Mouse (Mus musculus) forebrain, embryonic 11.5 days (tissue): ENCODE measurements at regions not wholly inside any gene's neighbourhood (a gene's known extent, or its start where the extent isn't known, plus 50 kb on each side); places are given as distances from the start of the nearest gene placed in this dataset.

ENCODE experiments used
- ATAC-seq: fragments of 200-750 bp; cut with Nextera tagmentation; replicated peaks from 2 replicates; pipeline ENCODE4 v1.8.0; 2017; ENCODE audit warnings: moderate TSS enrichment; ENCODE audit not compliant: low FRiP score
- DNase-seq: peaks from one replicate; pipeline ENCODE4 v3.0.0-alpha.2; 2017; ENCODE audit warnings: low spot score
- H3K27ac ChIP-seq: fragments of 300-500 bp; sonication (generic); 2 replicates; pipeline ENCODE4 v1.5.1; 2014; ENCODE audit warnings: low read depth, low read length
- H3K27me3 ChIP-seq: fragments of 300-500 bp; sonication (generic); 2 replicates; pipeline ENCODE4 v1.6.1; 2014; ENCODE audit warnings: mild to moderate bottlenecking, low read length, mixed read lengths; ENCODE audit not compliant: control insufficient read depth, insufficient read depth
- H3K36me3 ChIP-seq: fragments of 300-500 bp; sonication (generic); 2 replicates; pipeline ENCODE4 v1.6.1; 2014; ENCODE audit warnings: mild to moderate bottlenecking, low read length, moderate library complexity, mixed read lengths; ENCODE audit not compliant: control insufficient read depth, insufficient read depth
- H3K4me1 ChIP-seq: fragments of 300-500 bp; sonication (generic); replicated peaks from 2 replicates; pipeline ENCODE4 v1.6.1; 2014; ENCODE audit warnings: low read length, mixed read lengths; ENCODE audit not compliant: control insufficient read depth, insufficient read depth
- H3K4me2 ChIP-seq: fragments of 300-500 bp; sonication (generic); 2 replicates; pipeline ENCODE4 v1.6.1; 2014; ENCODE audit warnings: low read depth, mild to moderate bottlenecking, low read length, moderate library complexity, mixed read lengths; ENCODE audit not compliant: severe bottlenecking
- H3K4me3 ChIP-seq: fragments of 300-500 bp; sonication (generic); 2 replicates; pipeline ENCODE4 v1.5.1; 2014; ENCODE audit warnings: low read depth, low read length
- H3K9ac ChIP-seq: fragments of 300-500 bp; sonication (generic); 2 replicates; pipeline ENCODE4 v1.6.1; 2014; ENCODE audit warnings: low read length
- H3K9me3 ChIP-seq: fragments of 300-500 bp; sonication (generic); 2 replicates; pipeline ENCODE4 v1.6.1; 2016; ENCODE audit warnings: low read length, mixed read lengths; ENCODE audit not compliant: control insufficient read depth
- WGBS: fragments of 180-500 bp; shearing (Covaris S2); extraction: QIAGEN DNeasy Blood & Tissue Kit; methylation state at CpG from one replicate; pipeline ENCODE4 v1.1.7; 2014; 5-methylcytosine and 5-hydroxymethylcytosine counted together

DNA sequence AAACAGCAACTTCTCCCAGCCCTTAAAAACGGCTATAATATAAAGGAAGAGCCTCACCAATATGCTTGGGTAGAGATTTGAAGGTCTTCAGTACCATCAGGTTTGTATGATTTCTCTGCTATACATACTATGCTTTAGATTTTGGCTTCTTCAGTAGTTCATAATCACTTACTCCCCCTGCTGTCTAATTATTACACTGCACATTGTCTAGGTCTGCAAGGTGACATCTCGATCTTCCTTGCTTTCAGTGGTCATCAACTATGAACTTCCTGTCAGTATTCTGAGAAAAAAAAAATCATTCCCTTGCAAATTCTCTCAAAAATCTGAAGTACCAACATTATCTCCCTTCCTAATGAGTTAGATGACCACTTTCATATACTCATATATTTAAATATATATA lies 225.4 kb upstream of the Galnt5 start:
- H3K27me3 ChIP-seq, result no peaks in the 10 kb centered on the region
- H3K4me2 ChIP-seq, result no peak overlapping the region
- H3K27ac ChIP-seq, result no peak overlapping the region
- WGBS, result 71% methylated on average over 2 of the region's 2 CpGs
- no peak overlapping the region for H3K4me3 ChIP-seq
- H3K9ac ChIP-seq, result no peak overlapping the region
- no peaks in the 10 kb centered on the region for H3K4me1 ChIP-seq
- H3K36me3 ChIP-seq, result no peaks in the 10 kb centered on the region
- no peak for DNase-seq
- H3K9me3 ChIP-seq, result no peaks in the 10 kb centered on the region
- ATAC-seq, result no peak

DNA sequence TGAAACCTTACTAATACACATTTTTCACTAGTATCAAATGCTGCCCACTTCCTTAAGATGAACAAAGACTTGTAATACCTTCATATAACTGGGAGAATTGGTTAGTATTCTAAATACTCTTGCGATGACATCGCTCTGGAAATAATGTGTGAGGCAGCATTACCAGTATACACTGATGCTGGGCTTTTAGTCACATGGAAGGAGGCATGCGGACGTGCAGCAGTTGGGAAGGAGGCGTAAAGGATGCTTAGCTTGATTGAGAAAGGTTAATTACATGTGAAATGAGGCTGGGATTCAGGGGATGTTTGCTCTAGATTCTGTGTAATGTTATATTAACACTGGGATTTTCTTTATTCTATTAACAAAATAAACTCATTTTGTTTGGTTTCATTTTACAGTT lies 221.5 kb upstream of the Galnt5 start:
- H3K4me3 ChIP-seq, result no peak overlapping the region
- no peaks in the 10 kb centered on the region for H3K27me3 ChIP-seq
- H3K36me3 ChIP-seq, result no peaks in the 10 kb centered on the region
- H3K9me3 ChIP-seq, result no peaks in the 10 kb centered on the region
- ATAC-seq, result no peak
- no peak overlapping the region for H3K9ac ChIP-seq
- WGBS, result 67% methylated on average over 5 of the region's 5 CpGs
- no peaks in the 10 kb centered on the region for H3K4me1 ChIP-seq
- no peak overlapping the region for H3K27ac ChIP-seq
- no peak for DNase-seq
- H3K4me2 ChIP-seq, result no peak overlapping the region

DNA sequence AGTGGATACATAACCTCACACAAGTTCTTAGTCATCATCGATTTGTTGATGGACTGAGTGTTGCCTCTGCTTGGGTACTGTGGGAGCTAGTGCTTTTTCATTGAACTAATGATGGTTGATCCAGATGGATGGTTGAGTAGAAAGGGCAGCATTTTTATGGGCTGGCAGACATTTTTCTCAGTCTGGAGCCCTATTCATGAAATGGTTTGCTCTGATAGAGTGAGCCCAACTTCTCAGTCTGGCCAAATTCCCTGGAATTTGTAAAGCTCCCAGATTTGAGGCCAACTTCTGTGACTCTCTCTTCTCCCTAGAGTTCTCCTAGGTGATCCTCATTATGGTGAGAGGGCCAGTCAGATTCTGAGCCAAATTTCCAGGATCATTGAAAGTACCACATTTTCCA lies 216.8 kb upstream of the Galnt5 start:
- Histone ChIP-seq H3K27ac (no peak overlapping the region), H3K4me1 (no peaks in the 10 kb centered on the region), H3K9ac (no peak overlapping the region), H3K4me3 (no peak overlapping the region), H3K36me3 (no peaks in the 10 kb centered on the region), H3K4me2 (no peak overlapping the region), H3K27me3 (no peaks in the 10 kb centered on the region), H3K9me3 (no peaks in the 10 kb centered on the region)
- ATAC-seq, result no peak
- WGBS, result 94% methylated on average over 1 of the region's 1 CpGs
- no peak for DNase-seq

DNA sequence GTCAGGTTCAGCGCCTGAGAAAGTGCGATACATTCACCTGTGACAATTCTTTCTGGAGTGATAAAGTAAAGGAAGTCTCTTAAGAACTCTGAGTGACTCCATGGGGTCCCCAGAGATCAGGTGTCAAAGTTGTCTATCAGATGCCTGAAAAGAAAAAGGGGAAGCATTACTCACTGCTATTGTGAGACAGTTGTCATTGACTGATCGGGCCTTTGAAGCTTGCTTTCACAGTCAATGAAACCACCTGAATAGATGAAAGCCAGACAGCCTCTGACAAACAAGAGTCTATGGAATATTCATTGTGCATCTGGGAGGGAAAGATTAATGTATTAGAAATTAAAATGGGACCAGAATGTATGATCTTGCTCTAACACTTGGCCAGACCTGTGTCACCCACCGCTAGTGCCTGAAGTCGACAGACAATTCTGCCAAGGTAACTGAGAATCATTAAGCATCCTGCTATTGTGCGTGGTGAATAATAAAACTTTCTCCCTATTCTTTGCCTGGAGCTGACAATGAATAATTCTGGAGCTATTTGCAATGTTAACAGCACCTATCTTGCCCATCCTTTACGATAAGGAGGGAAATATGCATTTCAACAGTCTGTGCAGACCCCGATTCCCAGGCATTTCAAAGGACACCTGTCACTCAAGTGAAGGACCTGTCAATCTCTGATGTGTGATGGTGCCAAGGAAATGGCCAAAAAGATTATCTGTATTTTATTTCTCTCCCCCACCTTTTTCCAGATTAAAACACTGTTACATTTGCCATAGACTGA lies 204.0 kb upstream of the Galnt5 start:
- Histone ChIP-seq H3K4me3 (no peak overlapping the region), H3K9me3 (no peaks in the 10 kb centered on the region), H3K9ac (no peak overlapping the region), H3K4me1 (no peaks in the 10 kb centered on the region), H3K36me3 (no peaks in the 10 kb centered on the region), H3K27me3 (no peaks in the 10 kb centered on the region), H3K27ac (no peak overlapping the region), H3K4me2 (no peak overlapping the region)
- ATAC-seq (no peak), DNase-seq (no peak)
- WGBS, result 70% methylated on average over 8 of the region's 8 CpGs

DNA sequence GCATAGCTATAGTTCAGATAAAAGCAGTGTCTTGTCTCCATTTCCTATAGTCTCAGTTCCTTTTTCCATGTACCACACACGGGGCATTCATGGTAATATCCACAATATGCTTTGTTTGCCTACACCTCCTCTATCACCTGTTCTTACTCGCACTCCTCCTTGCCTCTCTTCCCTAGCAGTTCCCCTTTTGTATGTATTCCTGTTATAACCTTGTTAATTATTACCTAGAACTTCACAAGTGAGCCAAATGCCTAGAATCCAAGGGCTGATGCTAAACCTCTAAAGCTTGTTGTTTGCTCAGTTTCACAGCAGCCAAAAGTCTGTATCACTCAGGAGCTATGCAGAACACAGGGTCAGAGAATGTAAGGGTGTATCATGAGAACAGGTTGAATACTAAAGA lies 198.4 kb upstream of the Galnt5 start:
- no peaks in the 10 kb centered on the region for H3K4me1 ChIP-seq
- H3K4me3 ChIP-seq, result no peak overlapping the region
- ATAC-seq, result no peak
- H3K36me3 ChIP-seq, result no peaks in the 10 kb centered on the region
- no peaks in the 10 kb centered on the region for H3K27me3 ChIP-seq
- no peak for DNase-seq
- no peak overlapping the region for H3K9ac ChIP-seq
- 88% methylated on average over 2 of the region's 2 CpGs for WGBS
- H3K9me3 ChIP-seq, result no peaks in the 10 kb centered on the region
- H3K4me2 ChIP-seq, result no peak overlapping the region
- no peak overlapping the region for H3K27ac ChIP-seq

DNA sequence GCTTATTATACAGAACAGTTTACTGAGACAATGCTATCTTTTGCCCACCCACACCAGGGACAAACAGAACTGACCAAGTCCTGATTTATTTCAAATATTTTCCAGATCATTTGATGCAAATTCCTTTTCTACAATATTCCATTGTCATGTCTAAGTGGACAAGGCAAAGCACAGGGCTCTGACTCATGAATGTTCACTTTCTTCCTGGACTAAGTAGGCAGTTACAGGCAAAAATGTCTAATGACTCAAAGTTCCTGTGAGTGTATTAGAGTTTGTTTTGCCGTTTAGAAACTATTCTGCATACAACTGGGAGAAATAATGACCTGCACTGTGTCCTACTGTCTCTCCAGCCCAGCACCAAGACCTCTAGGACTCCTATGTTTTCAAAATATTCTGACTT lies 189.8 kb upstream of the Galnt5 start:
- Histone ChIP-seq H3K36me3 (no peaks in the 10 kb centered on the region), H3K4me2 (no peak overlapping the region), H3K27me3 (no peaks in the 10 kb centered on the region), H3K9ac (no peak overlapping the region), H3K4me1 (no peaks in the 10 kb centered on the region), H3K4me3 (no peak overlapping the region), H3K9me3 (no peaks in the 10 kb centered on the region), H3K27ac (no peak overlapping the region)
- ATAC-seq, result no peak
- DNase-seq, result no peak
- WGBS, result 78% methylated on average over 1 of the region's 1 CpGs

DNA sequence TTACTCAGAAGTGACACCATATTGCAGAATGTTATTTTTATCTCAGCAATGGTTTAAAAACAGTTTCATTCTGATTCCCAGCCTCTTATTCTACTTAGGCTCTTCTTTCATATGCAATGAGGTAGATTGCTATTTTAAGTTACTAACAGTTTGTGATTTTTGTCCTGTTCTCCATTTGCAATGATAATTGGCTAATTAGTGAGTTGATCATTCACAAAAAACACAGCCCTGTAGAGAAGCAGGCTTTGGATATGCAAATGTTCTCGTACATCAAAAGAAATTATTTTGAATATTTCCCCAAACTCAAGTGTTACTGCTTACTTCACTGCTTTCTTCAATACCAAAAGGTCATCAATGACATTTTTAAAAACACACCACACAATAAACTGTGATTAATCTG lies 184.7 kb upstream of the Galnt5 start:
- WGBS, result 53% methylated on average over 1 of the region's 1 CpGs
- no peaks in the 10 kb centered on the region for H3K27me3 ChIP-seq
- ATAC-seq (0 out of 2 replicates have a peak, but pooled peaks have one; percentile 39), DNase-seq (no peak)
- no peaks in the 10 kb centered on the region for H3K4me1 ChIP-seq
- no peak overlapping the region for H3K27ac ChIP-seq
- H3K4me3 ChIP-seq, result no peak overlapping the region
- no peaks in the 10 kb centered on the region for H3K9me3 ChIP-seq
- no peaks in the 10 kb centered on the region for H3K36me3 ChIP-seq
- H3K9ac ChIP-seq, result no peak overlapping the region
- no peak overlapping the region for H3K4me2 ChIP-seq

DNA sequence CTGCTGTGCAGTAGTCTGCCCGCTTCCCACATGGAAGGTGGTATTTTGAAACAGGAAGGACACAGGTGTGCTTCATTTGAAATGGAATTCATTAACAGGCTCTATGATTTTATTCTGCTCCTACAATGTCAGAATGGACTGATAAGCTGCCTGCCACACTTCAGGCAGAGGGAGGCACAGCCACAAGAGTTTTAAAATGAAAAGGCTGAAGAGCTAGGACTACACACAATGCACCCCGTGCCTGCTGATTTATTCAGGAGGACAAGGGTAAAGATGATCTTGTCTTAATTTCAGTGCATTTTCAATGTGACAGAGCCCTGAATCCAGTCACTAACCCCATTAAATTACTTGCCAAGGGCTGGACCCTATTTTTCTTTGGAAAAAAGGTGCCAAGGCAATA lies 177.3 kb upstream of the Galnt5 start:
- Histone ChIP-seq H3K4me2 (no peak overlapping the region), H3K27me3 (no peaks in the 10 kb centered on the region), H3K4me1 (no peaks in the 10 kb centered on the region; the same call in 1 of the 2 replicates), H3K9me3 (no peaks in the 10 kb centered on the region), H3K27ac (no peak overlapping the region), H3K9ac (no peak overlapping the region), H3K36me3 (no peaks in the 10 kb centered on the region), H3K4me3 (no peak overlapping the region)
- DNase-seq (no peak), ATAC-seq (no peak)
- WGBS, result 77% methylated on average over 2 of the region's 2 CpGs

DNA sequence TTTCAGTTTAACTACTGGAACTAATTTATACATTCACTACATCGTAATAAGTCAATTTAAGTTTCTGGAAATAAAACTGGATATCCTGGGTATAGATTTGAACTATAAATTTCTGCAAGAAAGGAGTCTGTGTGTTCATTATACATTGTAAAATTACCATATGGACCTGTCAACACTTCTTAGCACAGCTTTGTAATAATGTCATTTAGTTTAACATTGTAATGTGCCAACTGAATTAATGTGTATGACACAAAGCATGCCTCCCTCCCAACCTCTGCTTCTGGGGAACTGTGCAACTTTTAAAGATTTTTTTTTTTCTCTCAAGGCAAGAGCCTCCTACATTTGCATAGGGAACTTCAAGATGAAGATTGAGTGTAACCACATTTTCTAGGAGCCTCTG lies 176.8 kb upstream of the Galnt5 start:
- H3K4me1 ChIP-seq, result no peaks in the 10 kb centered on the region; the same call in 1 of the 2 replicates
- H3K4me2 ChIP-seq, result no peak overlapping the region
- H3K27ac ChIP-seq, result no peak overlapping the region
- ATAC-seq (no peak), DNase-seq (no peak)
- no peak overlapping the region for H3K9ac ChIP-seq
- no peak overlapping the region for H3K4me3 ChIP-seq
- H3K36me3 ChIP-seq, result no peaks in the 10 kb centered on the region
- no peaks in the 10 kb centered on the region for H3K9me3 ChIP-seq
- H3K27me3 ChIP-seq, result no peaks in the 10 kb centered on the region
- 85% methylated on average over 1 of the region's 1 CpGs for WGBS
